Mouse (Mus musculus) CH12.LX (cell line): ENCODE results near the gene Il17f. TPM values are rescaled to one million over a fixed set of nuclear protein-coding genes. Genes with fewer than 3 reads are reported as not detected.

Source experiments
- DNase-seq: peaks from one replicate; pipeline ENCODE4 v3.0.0-alpha.2; 2013; ENCODE audit errors: extremely low read depth
- H3K27ac ChIP-seq: 2 replicates; pipeline ENCODE4 v1.5.1; 2012; ENCODE audit warnings: low read depth, mild to moderate bottlenecking, control low read depth, moderate library complexity; ENCODE audit not compliant: insufficient read depth
- H3K27me3 ChIP-seq: replicated peaks from 2 replicates; pipeline ENCODE3; 2012; ENCODE audit warnings: inconsistent platforms
- H3K36me3 ChIP-seq, 2 experiments: replicated peaks in 1 of 2; 2 replicates each; pipeline versions ENCODE3 to v1.6.1; 2012; ENCODE audit warnings: inconsistent platforms in 1 of 2, low read length in 1 of 2, mild to moderate bottlenecking in 1 of 2, mixed read lengths in 1 of 2, moderate library complexity in 1 of 2; ENCODE audit not compliant: control insufficient read depth in 1 of 2, insufficient read depth in 1 of 2
- H3K4me1 ChIP-seq, 2 experiments: 2 replicates each; pipeline ENCODE4 v1.6.1; 2012; ENCODE audit warnings: inconsistent platforms in 1 of 2, moderate library complexity in 1 of 2; ENCODE audit not compliant: insufficient read depth in 2 of 2, control insufficient read depth in 1 of 2
- H3K4me2 ChIP-seq: 2 replicates; pipeline ENCODE4 v1.6.1; 2012; ENCODE audit warnings: low read depth, mild to moderate bottlenecking, control low read depth; ENCODE audit not compliant: poor library complexity, insufficient read depth, severe bottlenecking
- H3K4me3 ChIP-seq, 3 experiments: fragments of 150-350 bp in 1 of 3; sonication (generic) in 1 of 3; replicated peaks in 1 of 3; 2 replicates each; pipeline versions ENCODE3 to v1.5.1; 2011 to 2012; ENCODE audit warnings: low read depth in 2 of 3, low read length in 2 of 3, mild to moderate bottlenecking in 2 of 3, moderate library complexity in 2 of 3, control low read depth in 1 of 3, improper control_type of control experiment in 1 of 3, inconsistent platforms in 1 of 3, mixed read lengths in 1 of 3; ENCODE audit not compliant: poor library complexity in 1 of 3
- H3K79me2 ChIP-seq: replicated peaks from 2 replicates; pipeline ENCODE4 v1.6.1; 2012; ENCODE audit warnings: mild to moderate bottlenecking, moderate library complexity; ENCODE audit not compliant: control insufficient read depth, poor library complexity, insufficient read depth, severe bottlenecking; ENCODE audit errors: extremely low read depth
- H3K9ac ChIP-seq: 2 replicates; pipeline ENCODE4 v1.6.1; 2012; ENCODE audit warnings: low read depth, mild to moderate bottlenecking, control low read depth, moderate library complexity; ENCODE audit not compliant: insufficient read depth
- H3K9me3 ChIP-seq: replicated peaks from 2 replicates; pipeline ENCODE3; 2012; ENCODE audit warnings: low read length, inconsistent platforms, mixed read lengths
- BHLHE40 ChIP-seq: IDR thresholded peaks from 2 replicates; pipeline ENCODE4 v1.6.1; 2011; ENCODE audit warnings: mild to moderate bottlenecking, low read depth, low read length, improper control_type of control experiment
- CHD1 ChIP-seq: IDR thresholded peaks from 2 replicates; pipeline ENCODE4 v1.6.1; 2012; ENCODE audit warnings: low read depth, low read length, improper control_type of control experiment, inconsistent platforms
- CTCF ChIP-seq, 2 experiments: IDR thresholded peaks in 1 of 2; conservative IDR thresholded peaks in 1 of 2; 2 replicates each; pipeline ENCODE4 v1.5.1; 2011 to 2012; ENCODE audit warnings: low read depth in 2 of 2, low read length in 2 of 2, improper control_type of control experiment in 1 of 2, inconsistent platforms in 1 of 2, mild to moderate bottlenecking in 1 of 2, moderate library complexity in 1 of 2
- ELF1 ChIP-seq: IDR thresholded peaks from 2 replicates; pipeline ENCODE4 v1.6.1; 2014; ENCODE audit warnings: low read depth, mild to moderate bottlenecking, inconsistent platforms, low read length, improper control_type of control experiment
- IRF4 ChIP-seq: IDR thresholded peaks from 2 replicates; pipeline ENCODE4 v1.6.1; 2014; ENCODE audit warnings: low read depth, mild to moderate bottlenecking, inconsistent platforms, low read length, improper control_type of control experiment
- MAFK ChIP-seq: IDR thresholded peaks from 2 replicates; pipeline ENCODE4 v1.6.1; 2011; ENCODE audit warnings: low read length, improper control_type of control experiment; ENCODE audit not compliant: insufficient replicate concordance
- MAX ChIP-seq: IDR thresholded peaks from 2 replicates; pipeline ENCODE4 v1.6.1; 2011; ENCODE audit warnings: low read length, improper control_type of control experiment
- MXI1 ChIP-seq: IDR thresholded peaks from 2 replicates; pipeline ENCODE4 v1.6.1; 2011; ENCODE audit warnings: mild to moderate bottlenecking, low read depth, low read length, improper control_type of control experiment
- NRF1 ChIP-seq: IDR thresholded peaks from 2 replicates; pipeline ENCODE4 v1.6.1; 2014; ENCODE audit warnings: low read depth, mild to moderate bottlenecking, inconsistent platforms, low read length, improper control_type of control experiment, moderate library complexity
- POLR2A ChIP-seq: IDR thresholded peaks from 2 replicates; pipeline ENCODE4 v1.6.1; 2011; ENCODE audit warnings: low read depth, mild to moderate bottlenecking, improper control_type of control experiment, low read length
- RAD21 ChIP-seq: IDR thresholded peaks from 2 replicates; pipeline ENCODE4 v1.6.1; 2011; ENCODE audit warnings: low read depth, mild to moderate bottlenecking, low read length, improper control_type of control experiment, moderate library complexity
- RCOR1 ChIP-seq: conservative IDR thresholded peaks from 2 replicates; pipeline ENCODE4 v1.6.1; 2012; ENCODE audit warnings: low read depth, mild to moderate bottlenecking, inconsistent platforms, low read length, improper control_type of control experiment
- SMC3 ChIP-seq: IDR thresholded peaks from 2 replicates; pipeline ENCODE4 v1.6.1; 2011; ENCODE audit warnings: low read depth, low read length, improper control_type of control experiment
- TBP ChIP-seq: conservative IDR thresholded peaks from 2 replicates; pipeline ENCODE4 v1.6.1; 2011; ENCODE audit warnings: low read depth, low read length, improper control_type of control experiment
- TCF12 ChIP-seq: IDR thresholded peaks from 2 replicates; pipeline ENCODE4 v1.6.1; 2014; ENCODE audit warnings: low read depth, mild to moderate bottlenecking, inconsistent platforms, low read length, improper control_type of control experiment
- ZC3H11A ChIP-seq: IDR thresholded peaks from 2 replicates; pipeline ENCODE4 v1.6.1; 2012; ENCODE audit warnings: low read depth, mild to moderate bottlenecking, inconsistent platforms, low read length, improper control_type of control experiment
- ZKSCAN1 ChIP-seq: IDR thresholded peaks from 2 replicates; pipeline ENCODE4 v1.6.1; 2012; ENCODE audit warnings: low read depth, inconsistent platforms, low read length, improper control_type of control experiment, borderline replicate concordance
- dilution Hi-C: fragments of 300-500 bp; cut with MboI; formaldehyde crosslinking; loops from 2 replicates; pipeline ENCODE4 v1.14.3; 2020; ENCODE audit warnings: low sequenced_read_pairs; ENCODE audit not compliant: extremely low pct_unique_long_range_greater_than_20kb, extremely low pct_ligation_motif_present
- in situ Hi-C: fragments of 300-500 bp; cut with MboI; formaldehyde crosslinking; loops from 3 replicates; pipeline ENCODE4 v1.14.3; 2019; ENCODE audit warnings: low sequenced_read_pairs, low pct_ligation_motif_present, low pct_unique_long_range_greater_than_20kb, mixed read lengths
- polyA plus RNA-seq: library from polyadenylated mRNA; unstranded; fragments of >175 nt; gene quantifications from 2 replicates; pipeline ENCODE4 v1.2.1, GENCODE M21; 2012; ENCODE audit warnings: low read depth; ENCODE audit not compliant: insufficient read length
- total RNA-seq, 2 experiments: library from RNA; depleted of rRNA; stranded (reverse); fragments of 300-350 nt in 1 of 2; fragments of >200 nt in 1 of 2; gene quantifications; 2 replicates each; pipeline ENCODE4 v1.2.3; 2012 to 2014

The Il17f gene
- total and polyA plus RNA-seq, 3 experiments: 0.25 to 0.74 (median 0.63) TPM

DNA sequence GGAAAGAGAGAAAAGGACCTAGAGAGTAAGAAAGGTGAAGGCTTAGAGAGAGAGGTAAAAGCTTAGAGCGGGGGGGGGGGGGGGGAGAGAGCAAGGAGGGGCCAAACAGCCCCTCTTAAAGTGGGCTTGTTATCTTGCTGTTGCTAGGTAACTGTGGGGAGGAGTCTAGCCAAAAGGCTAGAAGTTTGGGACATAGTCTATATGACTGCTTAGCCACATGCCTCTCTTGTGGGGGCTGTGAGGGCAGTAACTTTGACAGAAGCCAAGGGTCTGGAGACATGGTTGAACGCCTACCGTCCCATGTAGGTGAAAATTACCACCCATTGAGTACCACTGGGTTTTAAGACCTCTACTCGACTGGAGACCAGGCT is 42.7 kb upstream of the Il17f start:
- in situ Hi-C loops: no loop called here
- no peak overlapping the region for H3K4me2 ChIP-seq

DNA sequence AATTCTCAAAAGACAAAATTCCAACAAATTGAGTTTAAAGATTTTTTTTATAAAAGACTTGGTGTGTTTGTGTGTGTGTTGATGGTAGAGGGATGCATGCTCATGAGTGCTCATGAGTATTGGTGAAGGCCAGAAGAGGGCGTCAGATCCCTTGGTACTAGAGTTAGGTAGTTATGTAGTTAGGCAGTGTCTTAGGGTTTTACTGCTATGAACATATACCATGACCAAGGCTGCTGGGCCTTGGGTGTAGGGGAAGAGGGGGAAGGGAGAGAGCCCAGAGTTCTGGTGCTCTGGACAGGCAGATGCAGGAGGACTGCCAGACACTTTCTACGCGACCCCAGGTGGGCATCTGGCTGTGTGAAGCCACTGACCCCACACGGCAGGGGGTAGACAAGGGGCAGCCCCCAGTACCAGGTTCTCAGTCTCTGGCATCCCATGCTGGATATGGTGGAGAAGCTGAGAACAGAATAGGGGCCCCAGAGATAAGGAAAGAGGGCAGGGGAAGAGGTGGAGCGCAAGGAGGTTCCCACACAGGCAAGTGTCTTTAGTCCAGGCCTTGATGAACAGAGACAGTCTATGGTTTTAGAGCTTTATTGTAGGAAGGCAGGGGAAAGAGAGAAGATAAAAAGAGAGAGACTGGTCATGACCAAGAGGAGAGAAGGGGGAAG is 42.2 kb upstream of the Il17f start:
- dilution Hi-C loops: no loop called here
- Histone ChIP-seq H3K27me3 (no peaks in the 10 kb centered on the region), H3K27ac (no peak overlapping the region), H3K4me2 (no peak overlapping the region), H3K4me1 (no peaks in the 10 kb centered on the region), H3K4me3 (no peak overlapping the region), H3K79me2 (no peaks in the 10 kb centered on the region), H3K36me3 (no peaks in the 10 kb centered on the region), H3K9ac (no peak overlapping the region), H3K9me3 (no peaks in the 10 kb centered on the region)
- no peak for DNase-seq
- in situ Hi-C loops: no loop called here
- peak; percentile 19 for TF ChIP-seq RAD21
- no peak for TF ChIP-seq ELF1
- no peak for TF ChIP-seq MXI1
- no peak for TF ChIP-seq MAX
- no peak for TF ChIP-seq TCF12
- TF ChIP-seq CHD1: no peak
- TF ChIP-seq RCOR1: no peak
- TF ChIP-seq CTCF (conservative IDR thresholded peaks at IDR 0.05 in 1 of 2, IDR thresholded peaks at IDR 0.05 in 1 of 2; ENCODE audit: low read depth in 2 of 2, low read length in 2 of 2): peak in 1 of 2 experiments; percentile 42; a peak in 2 of 4 replicates
- no peak for TF ChIP-seq SMC3
- no peak for TF ChIP-seq TBP
- no peak for TF ChIP-seq BHLHE40
- no peak for TF ChIP-seq IRF4
- TF ChIP-seq POLR2A: no peak
- TF ChIP-seq, all 38 proteins: peak for 2

More for the DNA sequence above, 42.7 kb upstream of the Il17f start:
- Histone ChIP-seq H3K79me2 (no peaks in the 10 kb centered on the region), H3K27me3 (no peaks in the 10 kb centered on the region), H3K4me3 (no peak overlapping the region), H3K9ac (no peak overlapping the region), H3K9me3 (no peaks in the 10 kb centered on the region), H3K36me3 (no peaks in the 10 kb centered on the region), H3K4me1 (no peaks in the 10 kb centered on the region), H3K27ac (no peak overlapping the region)
- no peak for DNase-seq
- dilution Hi-C loops: no loop called here
- TF ChIP-seq TCF12: no peak

DNA sequence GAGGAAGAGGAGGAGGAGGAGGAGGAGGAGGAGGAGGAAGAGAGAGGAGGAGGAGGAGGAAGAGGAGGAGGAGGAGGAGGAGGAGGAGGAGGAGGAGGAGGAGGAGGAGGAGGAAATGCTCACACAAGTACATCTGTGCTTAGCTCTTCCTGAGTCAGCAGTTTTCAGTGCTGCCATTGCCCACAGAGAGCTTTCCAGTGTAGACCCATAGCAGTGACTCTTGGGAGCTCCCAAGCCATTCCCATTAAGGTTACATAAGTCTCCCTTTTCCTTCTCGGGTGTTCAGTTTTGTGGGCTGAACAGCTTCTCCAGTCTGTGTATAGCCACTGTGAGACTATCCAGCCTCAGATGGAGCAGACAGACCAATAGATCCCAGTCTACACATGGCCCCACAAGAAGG is 40.1 kb upstream of the Il17f start:
- Histone ChIP-seq H3K4me1 (no peaks in the 10 kb centered on the region), H3K27ac (no peak overlapping the region), H3K4me3 (no peak overlapping the region), H3K36me3 (no peaks in the 10 kb centered on the region)
- in situ Hi-C loops: no loop called here
- DNase-seq: no peak
- TF ChIP-seq ZC3H11A (no peak), NRF1 (no peak), ZKSCAN1 (no peak), MAX (no peak), POLR2A (no peak), MAFK (peak; percentile 64; the same call in 1 of the 2 replicates)
- TF ChIP-seq, all 38 proteins: peak for 1
- H3K9me3 ChIP-seq: no peaks in the 10 kb centered on the region
- no peak overlapping the region for H3K4me2 ChIP-seq
- H3K79me2 ChIP-seq: no peaks in the 10 kb centered on the region
- dilution Hi-C loops: no loop called here
- no peaks in the 10 kb centered on the region for H3K27me3 ChIP-seq
- no peak overlapping the region for H3K9ac ChIP-seq
